Mouse (Mus musculus) embryonic facial prominence, embryonic 10.5 days (tissue): ENCODE data around the gene Amy2a3. TPM values are rescaled to one million over a fixed set of nuclear protein-coding genes. Genes with fewer than 3 reads are reported as not detected.
"Not testable (repeated sequence)": the region's sequence is repeated elsewhere in the genome, so short reads cannot be mapped to it uniquely, and the experiment has no call there.

Experiments
- DNase-seq: peaks from one replicate; pipeline ENCODE4 v3.0.0-alpha.2; 2017; ENCODE audit warnings: low spot score
- H3K27ac ChIP-seq: fragments of 300-500 bp; sonication (generic); replicated peaks from 2 replicates; pipeline ENCODE4 v1.5.1; 2016; ENCODE audit warnings: mild to moderate bottlenecking
- H3K27me3 ChIP-seq: fragments of 300-500 bp; sonication (generic); replicated peaks from 2 replicates; pipeline ENCODE4 v1.6.1; 2016; ENCODE audit warnings: low read depth, mild to moderate bottlenecking; ENCODE audit not compliant: poor library complexity, severe bottlenecking
- H3K36me3 ChIP-seq: fragments of 300-500 bp; sonication (generic); replicated peaks from 2 replicates; pipeline ENCODE4 v1.6.1; 2016; ENCODE audit warnings: mild to moderate bottlenecking, moderate library complexity
- H3K4me1 ChIP-seq: fragments of 300-500 bp; sonication (generic); 2 replicates; pipeline ENCODE4 v1.6.1; 2016
- H3K4me3 ChIP-seq: fragments of 300-500 bp; sonication (generic); 2 replicates; pipeline ENCODE4 v1.5.1; 2016; ENCODE audit warnings: mild to moderate bottlenecking, moderate library complexity
- H3K9me3 ChIP-seq: fragments of 300-500 bp; sonication (generic); 2 replicates; pipeline ENCODE4 v1.6.1; 2016; ENCODE audit warnings: mild to moderate bottlenecking
- WGBS: fragments of 180-500 bp; shearing (Covaris S2); methylation state at CpG from one replicate; pipeline ENCODE4 v1.1.7; 2016; 5-methylcytosine and 5-hydroxymethylcytosine counted together
- polyA plus RNA-seq: library from polyadenylated mRNA; unstranded; fragments of >200 nt; fragmentation: Nextera tagmentation; extraction: Ambion mirVana; gene quantifications from 2 replicates; pipeline ENCODE4 v1.2.1, GENCODE M21; 2016

The Amy2a3 gene
- polyA plus RNA-seq, result not detected in 2 replicates

GRCm38 (mm10) chr3:113323952-113324351 is at the start of gene Amy2a3:
TSS of gene Amy2a3 (minus strand) at chr3:113324052.
- not testable (repeated sequence) for H3K36me3 ChIP-seq, H3K27me3 ChIP-seq, H3K4me3 ChIP-seq, DNase-seq, H3K4me1 ChIP-seq, H3K9me3 ChIP-seq, H3K27ac ChIP-seq
- WGBS, result no CpG with 5 or more reads among the region's 4 CpGs

DNA sequence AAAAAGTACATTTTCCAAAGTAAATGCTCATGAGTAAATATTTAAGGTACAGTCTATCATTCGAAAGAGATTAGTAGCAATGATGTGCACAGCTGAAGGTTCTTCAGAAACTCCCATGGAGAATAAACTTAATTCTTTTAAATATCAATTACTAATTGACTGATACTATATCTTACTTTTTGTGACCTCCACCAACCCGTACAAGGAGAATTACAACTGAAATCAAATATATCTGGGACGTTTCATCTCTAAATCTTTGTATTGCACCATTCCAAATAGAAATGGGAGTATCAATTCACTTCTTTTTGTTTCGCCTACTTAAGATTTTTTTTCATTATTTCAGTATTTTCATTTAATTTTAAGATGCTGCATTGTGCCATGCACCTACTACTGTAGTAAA is 32.7 kb upstream of the Amy2a3 start, which contains the start of gene Amy2a2:
Gene Amy2a2 (minus strand): TSS at position 101 of the 400 bp plus-strand sequence.
- not testable (repeated sequence) for H3K36me3 ChIP-seq, H3K27me3 ChIP-seq, H3K4me1 ChIP-seq, H3K27ac ChIP-seq, H3K4me3 ChIP-seq, H3K9me3 ChIP-seq, DNase-seq
- WGBS, result no CpG with 5 or more reads among the region's 4 CpGs

GRCm38 (mm10) chr3:113345484-113345883 is 21.6 kb upstream of the Amy2a3 start:
- not testable (repeated sequence) for H3K27ac ChIP-seq, H3K4me3 ChIP-seq, DNase-seq

DNA sequence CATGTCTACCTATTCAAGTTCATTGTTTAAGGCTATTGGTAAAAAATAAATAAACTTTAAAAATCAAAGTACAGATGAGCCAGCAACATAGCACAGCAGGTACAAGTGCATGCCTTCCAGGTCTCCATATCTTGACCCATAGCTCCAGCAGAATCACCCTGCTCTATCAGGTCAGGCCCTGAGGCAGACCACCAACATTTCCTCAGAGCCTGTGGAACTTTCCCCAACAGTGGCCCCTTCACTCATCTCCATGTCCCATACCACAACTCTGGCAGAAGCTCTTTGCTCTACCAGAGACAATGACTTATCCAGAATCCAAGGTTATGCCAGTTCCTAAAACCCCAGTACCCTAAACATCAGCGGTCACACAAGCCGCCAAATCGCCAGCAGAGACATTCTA is 10.9 kb downstream of the Amy2a3 start:
- DNase-seq, H3K9me3 ChIP-seq, H3K4me1 ChIP-seq, H3K4me3 ChIP-seq, H3K36me3 ChIP-seq, H3K27ac ChIP-seq, H3K27me3 ChIP-seq: not testable (repeated sequence)
- WGBS, result no CpG with 5 or more reads among the region's 3 CpGs

More at GRCm38 (mm10) chr3:113345484-113345883, 21.6 kb upstream of the Amy2a3 start:
- H3K36me3 ChIP-seq, H3K9me3 ChIP-seq, H3K27me3 ChIP-seq, H3K4me1 ChIP-seq: not testable (repeated sequence)

DNA sequence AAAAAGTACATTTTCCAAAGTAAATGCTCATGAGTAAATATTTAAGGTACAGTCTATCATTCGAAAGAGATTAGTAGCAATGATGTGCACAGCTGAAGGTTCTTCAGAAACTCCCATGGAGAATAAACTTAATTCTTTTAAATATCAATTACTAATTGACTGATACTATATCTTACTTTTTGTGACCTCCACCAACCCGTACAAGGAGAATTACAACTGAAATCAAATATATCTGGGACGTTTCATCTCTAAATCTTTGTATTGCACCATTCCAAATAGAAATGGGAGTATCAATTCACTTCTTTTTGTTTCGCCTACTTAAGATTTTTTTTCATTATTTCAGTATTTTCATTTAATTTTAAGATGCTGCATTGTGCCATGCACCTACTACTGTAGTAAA is 32.5 kb downstream of the Amy2a3 start, which contains the start of gene Amy2a4:
Gene Amy2a4 (minus strand): TSS at position 101 of the 400 bp plus-strand sequence.
- WGBS, result no CpG with 5 or more reads among the region's 4 CpGs
- H3K9me3 ChIP-seq, H3K4me3 ChIP-seq, DNase-seq, H3K27ac ChIP-seq, H3K36me3 ChIP-seq, H3K4me1 ChIP-seq, H3K27me3 ChIP-seq: not testable (repeated sequence)

- not testable (repeated sequence) for H3K36me3 ChIP-seq, H3K9me3 ChIP-seq, H3K4me1 ChIP-seq, H3K27me3 ChIP-seq, H3K4me3 ChIP-seq, DNase-seq, H3K27ac ChIP-seq
Observed at GRCm38 (mm10) chr3:113280285-113280684, 43.6 kb downstream of the Amy2a3 start.

DNA sequence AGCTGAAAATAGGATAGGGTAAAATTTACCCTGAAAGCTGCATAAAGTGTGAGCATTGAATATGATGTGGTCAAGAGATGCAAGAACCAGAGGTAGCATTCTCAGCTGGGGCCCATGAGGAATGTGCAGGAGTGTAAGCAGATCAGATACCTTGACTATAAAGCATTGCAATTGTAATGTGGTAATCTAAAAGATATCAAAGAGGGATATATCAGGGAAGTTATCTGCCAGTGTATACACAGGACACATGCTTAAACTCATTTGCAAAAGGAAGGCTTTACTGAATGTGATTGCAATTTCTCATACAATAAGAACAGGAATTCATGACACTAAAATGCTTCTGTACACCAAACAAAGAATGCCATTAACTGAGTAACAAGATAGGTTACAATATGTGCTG is 44.3 kb downstream of the Amy2a3 start:
- H3K27ac ChIP-seq, H3K9me3 ChIP-seq, H3K4me3 ChIP-seq, H3K4me1 ChIP-seq, H3K36me3 ChIP-seq, H3K27me3 ChIP-seq, DNase-seq: not testable (repeated sequence)

Other genes starting within 250 kb of the Amy2a3 start
- gene Amy2a5, start 65.2 kb downstream of the Amy2a3 start, polyA plus RNA-seq, result not detected in 2 replicates
- not detected in 2 replicates for gene Amy2a4, start 32.6 kb downstream of the Amy2a3 start, polyA plus RNA-seq
- gene Amy2a2, start 32.6 kb upstream of the Amy2a3 start, polyA plus RNA-seq, result not detected in 2 replicates
- gene Amy2a1, start 208.4 kb upstream of the Amy2a3 start, polyA plus RNA-seq, result not detected in 2 replicates